Mouse (Mus musculus) ZHBTc4 (cell line): Measurements from ENCODE around the gene Pip4k2a.
"Not testable (repeated sequence)": the region's sequence is repeated elsewhere in the genome, so short reads cannot be mapped to it uniquely, and the experiment has no call there.

ENCODE experiments used
- DNase-seq: peaks from one replicate; pipeline ENCODE4 v3.0.0-alpha.2; 2011; ENCODE audit warnings: low read depth, low spot score

Gene Pip4k2a

DNA sequence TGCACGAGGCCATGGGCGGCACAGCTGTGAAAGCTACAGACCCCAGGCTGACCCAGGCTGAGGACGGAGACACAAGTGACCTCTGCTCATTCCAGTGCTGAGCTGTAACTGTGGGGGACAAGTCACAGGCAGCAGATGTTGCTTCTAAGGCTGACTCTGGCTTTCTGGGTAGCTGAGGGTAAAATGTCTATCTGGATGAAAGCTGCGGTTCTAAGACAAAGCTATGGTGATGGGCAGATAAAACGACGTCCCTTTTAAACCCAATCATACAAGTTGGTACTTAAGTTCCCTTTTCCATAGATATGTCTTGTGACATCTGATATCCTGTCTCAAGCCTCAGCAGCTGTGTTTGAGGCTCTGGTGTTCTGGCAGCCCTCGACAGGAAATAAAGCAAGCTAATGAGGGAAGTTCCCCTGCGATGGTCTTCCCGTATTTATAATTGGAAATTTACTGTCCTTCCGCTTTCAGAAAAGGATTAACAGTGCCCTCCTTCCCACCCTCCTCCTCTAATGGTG, 100.1 kb downstream of the Pip4k2a start:
- DNase-seq = no peak

GRCm38 (mm10) chr2:18896015-18896414, 101.9 kb downstream of the Pip4k2a start:
- DNase-seq = no peak

GRCm38 (mm10) chr2:18893336-18893735, 104.6 kb downstream of the Pip4k2a start:
- DNase-seq = not testable (repeated sequence)

DNA sequence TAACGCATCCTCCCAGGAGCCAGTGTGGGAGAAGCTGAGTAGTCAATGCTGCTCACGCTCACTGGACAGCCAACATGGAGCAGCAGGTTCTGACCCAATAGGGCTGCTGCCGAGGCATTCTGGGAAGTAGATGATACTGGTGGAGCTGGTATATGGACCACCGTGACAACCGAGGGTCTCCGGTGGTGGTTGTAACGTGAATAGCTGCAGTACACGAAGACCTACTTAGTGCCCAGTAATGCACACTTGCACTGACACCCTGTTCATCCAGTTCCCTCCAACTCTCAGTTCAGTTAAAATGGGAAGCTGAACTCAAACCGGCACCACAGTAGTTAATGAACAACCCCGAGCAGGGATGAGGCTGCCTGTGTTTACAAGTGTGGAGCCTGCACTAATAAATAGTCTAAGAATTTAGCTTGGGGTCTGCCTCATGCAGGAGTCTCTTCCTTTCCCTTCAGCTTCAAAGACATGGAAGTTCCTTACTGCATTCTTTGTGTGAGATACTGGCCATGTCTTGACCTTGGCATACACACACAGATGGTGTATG, 105.9 kb downstream of the Pip4k2a start:
- DNase-seq = no peak

DNA sequence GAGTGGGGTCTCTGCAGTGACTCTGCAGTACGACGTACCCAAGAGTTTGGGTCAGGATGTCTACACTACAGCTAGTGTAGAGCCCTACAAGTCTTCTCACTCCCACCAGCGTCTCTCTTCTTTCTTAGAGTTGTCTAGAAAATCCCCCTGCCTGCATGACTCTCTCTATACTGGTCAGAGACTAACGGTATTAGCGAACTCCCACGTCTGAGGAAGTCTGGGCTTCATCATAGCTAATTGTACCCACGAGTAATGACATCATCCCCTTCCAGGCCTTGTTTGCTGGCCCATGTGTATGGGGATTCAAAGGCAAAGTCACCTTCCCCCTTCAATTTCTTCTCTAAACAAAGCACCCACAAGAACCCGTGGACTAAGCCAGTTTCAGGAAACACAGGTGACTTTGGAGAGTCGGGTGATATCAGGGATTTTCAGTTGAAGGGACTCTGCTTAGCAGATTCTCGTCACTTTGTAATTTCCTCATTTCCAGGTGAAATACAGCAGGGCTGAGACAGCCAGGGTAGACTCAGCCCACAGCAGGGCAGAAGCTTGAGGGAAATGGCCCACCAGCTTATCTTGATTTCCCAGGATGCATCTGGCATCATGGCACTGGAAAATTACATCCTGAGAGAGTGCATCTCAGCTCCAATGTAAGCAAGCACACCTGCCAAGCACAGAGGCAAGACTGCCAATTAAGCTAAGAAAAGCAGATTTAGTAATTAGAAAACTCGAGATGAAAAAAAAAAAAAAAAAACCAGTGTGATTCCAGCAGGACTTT, 107.5 kb downstream of the Pip4k2a start:
- DNase-seq = no peak

- DNase-seq = peak; percentile 40
Observed at GRCm38 (mm10) chr2:18884277-18884676, 113.6 kb downstream of the Pip4k2a start.

GRCm38 (mm10) chr2:18874626-18875025, 123.3 kb downstream of the Pip4k2a start:
- DNase-seq = no peak

DNA sequence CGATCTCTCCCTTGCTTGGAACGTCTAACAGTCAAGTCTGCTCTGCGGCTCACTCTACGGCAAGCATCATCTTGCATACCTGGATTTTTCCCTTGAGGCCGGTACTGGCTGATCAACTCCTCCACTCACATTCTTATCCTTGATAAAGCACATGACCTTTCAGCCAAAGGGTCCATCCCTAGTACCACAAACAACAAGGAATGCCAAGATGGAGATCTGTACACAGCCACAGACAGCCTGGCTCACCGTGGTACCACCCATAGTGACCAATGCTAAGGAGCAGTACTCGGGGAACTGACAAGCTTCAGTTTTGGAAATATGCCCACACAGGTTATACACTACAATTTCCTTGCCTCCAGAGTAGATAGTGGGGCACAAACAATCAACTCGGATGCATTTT, 123.9 kb downstream of the Pip4k2a start:
- no peak for DNase-seq

DNA sequence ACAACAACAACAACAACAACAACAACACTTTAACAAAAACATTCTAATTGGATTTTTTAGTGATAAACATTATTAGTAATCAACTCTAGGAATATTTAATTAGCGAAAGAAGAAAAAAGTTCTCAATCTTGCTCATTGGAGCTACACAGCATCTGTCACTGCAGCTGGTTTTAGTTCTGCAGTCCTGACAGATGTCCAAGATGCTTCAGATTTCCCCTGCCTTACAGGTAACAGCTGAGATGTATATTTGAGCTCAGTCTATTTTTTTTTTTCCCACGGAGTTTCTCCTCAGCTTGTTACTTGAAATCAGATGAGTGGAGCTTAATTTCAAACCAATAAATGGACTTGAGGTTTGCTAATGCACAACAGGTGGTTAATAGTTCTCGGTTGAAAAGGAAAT, 124.5 kb downstream of the Pip4k2a start:
- no peak for DNase-seq

- DNase-seq = peak; percentile 78
Observed at GRCm38 (mm10) chr2:18872797-18873196, 125.1 kb downstream of the Pip4k2a start.

DNA sequence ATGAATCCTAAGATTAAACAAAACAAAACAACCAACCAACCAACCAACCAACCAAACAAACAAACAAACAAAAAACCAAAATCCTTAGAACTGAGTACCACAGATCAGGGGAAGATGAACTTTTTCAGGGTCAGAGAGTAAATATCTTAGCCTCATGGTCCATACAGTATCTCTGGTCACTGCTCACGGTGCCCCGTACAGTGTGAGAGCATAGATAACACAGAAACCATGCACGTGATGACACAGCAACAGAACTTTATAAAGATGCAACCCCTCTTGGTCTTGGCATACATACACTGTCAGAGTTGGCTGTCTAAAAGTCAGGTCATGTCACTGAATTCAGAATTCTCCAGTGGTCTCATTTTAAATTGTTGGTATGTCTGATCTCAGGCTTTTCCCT, 126.8 kb downstream of the Pip4k2a start:
- DNase-seq = no peak

DNA sequence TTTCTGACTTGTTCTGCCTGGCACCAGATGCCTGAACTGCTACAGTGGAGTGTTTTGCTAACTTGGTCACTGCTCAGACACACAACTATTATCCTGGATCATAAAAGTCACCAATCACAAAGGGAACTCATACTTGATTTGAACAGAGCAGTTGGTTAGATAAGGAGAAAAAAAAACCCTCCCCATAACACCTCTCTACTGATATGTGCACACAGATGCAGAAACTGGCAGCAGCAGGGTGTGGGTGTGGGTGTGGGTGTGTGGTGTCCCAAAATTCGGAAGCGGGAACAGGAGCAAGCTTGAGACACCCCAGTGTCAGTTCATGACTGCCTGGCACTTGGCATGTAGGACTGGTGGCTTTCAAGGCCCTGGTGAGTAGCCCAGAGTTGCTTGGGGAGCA, 130.9 kb downstream of the Pip4k2a start:
- no peak for DNase-seq

- no peak for DNase-seq
Observed at GRCm38 (mm10) chr2:18864719-18865118, 133.2 kb downstream of the Pip4k2a start.

- DNase-seq = no peak
Observed at GRCm38 (mm10) chr2:18861607-18862158, 136.2 kb downstream of the Pip4k2a start.

DNA sequence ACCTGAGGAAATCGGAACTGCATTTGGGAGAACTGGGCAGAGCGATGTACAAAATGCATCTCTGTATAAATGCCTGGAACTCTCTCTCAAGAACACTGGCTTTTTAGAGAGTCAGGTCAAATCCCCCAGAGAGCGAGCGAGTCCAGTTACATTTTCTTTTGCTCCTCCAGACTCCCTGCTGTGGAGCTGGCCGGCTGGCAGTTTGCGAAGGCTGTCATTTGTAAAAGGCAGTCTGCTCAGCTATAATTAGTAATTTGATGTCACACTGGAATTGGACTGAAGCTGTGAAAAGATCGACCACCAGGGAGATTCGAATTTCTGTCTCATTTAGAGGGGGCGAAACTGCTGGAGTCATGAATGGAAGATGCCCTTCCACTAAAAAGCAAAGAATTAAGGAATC, 137.2 kb downstream of the Pip4k2a start:
- DNase-seq = peak; percentile 15

DNA sequence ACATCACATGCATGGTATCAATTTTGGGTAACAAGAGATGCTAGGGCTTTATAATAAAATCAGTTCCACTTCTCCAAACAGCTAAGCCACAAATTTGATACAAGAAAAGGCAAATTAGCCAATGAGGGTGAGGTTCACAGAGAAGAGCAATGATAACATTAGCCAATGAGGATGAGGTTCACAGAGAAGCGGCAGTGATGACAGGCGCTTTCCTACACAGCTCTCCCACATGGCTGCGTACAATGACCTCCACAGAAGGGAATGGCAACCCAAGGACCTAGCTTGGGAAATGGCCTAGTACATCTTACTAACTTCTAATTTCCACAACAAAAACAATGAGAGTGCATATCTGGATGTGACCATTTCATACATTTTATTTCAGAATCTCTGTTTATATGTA, 140.0 kb downstream of the Pip4k2a start:
- no peak for DNase-seq

GRCm38 (mm10) chr2:18856461-18856860, 141.5 kb downstream of the Pip4k2a start:
- DNase-seq = no peak

- DNase-seq = no peak
Observed at GRCm38 (mm10) chr2:18855246-18855645, 142.7 kb downstream of the Pip4k2a start.

DNA sequence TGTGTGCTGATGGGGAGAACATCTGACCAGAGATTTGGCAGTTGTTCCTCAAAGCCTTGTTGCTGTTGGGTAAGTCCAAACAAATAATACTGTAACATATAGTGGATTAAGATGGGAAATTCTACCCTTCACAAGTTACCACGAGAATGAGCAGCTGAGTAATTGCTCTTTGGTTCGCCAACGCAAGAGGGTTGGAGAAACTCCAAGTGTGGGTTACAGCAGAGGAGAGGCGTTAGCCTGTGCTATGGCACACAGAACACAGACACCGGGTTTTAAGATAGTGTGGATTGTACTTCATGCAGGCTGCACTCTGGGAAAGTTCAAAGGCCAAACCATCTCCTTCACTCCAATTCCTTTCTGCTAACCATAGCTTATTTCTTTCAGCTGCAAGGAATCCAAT, 144.6 kb downstream of the Pip4k2a start:
- DNase-seq = no peak

DNA sequence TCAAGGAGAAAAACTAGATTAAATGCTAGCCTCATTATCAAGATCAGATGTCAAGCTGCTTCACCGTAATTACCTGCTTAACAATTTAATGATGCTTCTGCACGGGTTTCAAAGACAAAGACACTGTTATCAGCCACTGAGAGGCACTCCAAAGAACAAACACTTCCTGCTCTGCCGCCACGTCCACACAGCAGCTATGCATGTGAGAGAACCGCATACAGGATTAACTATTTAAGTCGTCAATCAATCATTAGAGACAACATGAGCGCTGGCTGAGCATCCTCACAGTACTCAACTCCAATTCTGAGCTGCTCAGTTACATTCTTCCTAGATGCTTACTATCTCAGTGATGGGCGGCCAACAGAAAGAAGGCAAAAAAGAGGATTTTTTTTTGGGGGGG, 147.3 kb downstream of the Pip4k2a start:
- DNase-seq = no peak

GRCm38 (mm10) chr2:18848074-18848629, 149.8 kb downstream of the Pip4k2a start:
- DNase-seq = no peak

- no peak for DNase-seq
Observed at GRCm38 (mm10) chr2:18842527-18842926, 155.4 kb downstream of the Pip4k2a start.

GRCm38 (mm10) chr2:18841051-18841450, 156.9 kb downstream of the Pip4k2a start:
- DNase-seq = no peak
